Mouse (Mus musculus) spleen, embryonic (tissue): ENCODE results near the gene Clasp1.

Experiments used
- CTCF ChIA-PET: fragments of 350-600 bp; sonication (Branson Sonifier 250); formaldehyde crosslinking; loops from one replicate; lab custom pipeline; 2022; lab: Charles Lee

Clasp1 gene

GRCm38 (mm10) chr1:118402966-118403365 is 14.1 kb downstream of the Clasp1 start:
- CTCF ChIA-PET = no interaction called here

- CTCF ChIA-PET = no interaction called here
Observed at GRCm38 (mm10) chr1:118403440-118403839, 14.6 kb downstream of the Clasp1 start.

GRCm38 (mm10) chr1:118407586-118408250 is 18.9 kb downstream of the Clasp1 start:
- CTCF ChIA-PET = no interaction called here

- CTCF ChIA-PET = no interaction called here
Observed at GRCm38 (mm10) chr1:118409249-118409648, 20.4 kb downstream of the Clasp1 start.

GRCm38 (mm10) chr1:118410824-118411223 is 22.0 kb downstream of the Clasp1 start:
- CTCF ChIA-PET = no interaction called here

GRCm38 (mm10) chr1:118413169-118413568 is 24.3 kb downstream of the Clasp1 start:
- CTCF ChIA-PET = no interaction called here

GRCm38 (mm10) chr1:118417047-118417730 is 28.3 kb downstream of the Clasp1 start:
- CTCF ChIA-PET = interaction anchor here (0.6 kb wide), 1 partner anchor 47 kb away, joined by 5 read pairs; no protein-coding TSS in a partner anchor

- CTCF ChIA-PET = no interaction called here
Observed at GRCm38 (mm10) chr1:118419399-118419798, 30.5 kb downstream of the Clasp1 start.

GRCm38 (mm10) chr1:118421149-118421548 is 32.3 kb downstream of the Clasp1 start:
- CTCF ChIA-PET = no interaction called here

GRCm38 (mm10) chr1:118422812-118423211 is 34.0 kb downstream of the Clasp1 start:
- CTCF ChIA-PET = no interaction called here

GRCm38 (mm10) chr1:118425982-118426381 is 37.1 kb downstream of the Clasp1 start:
- CTCF ChIA-PET = interaction anchor here (0.7 kb wide), 1 partner anchor 1812 kb away, joined by 5 read pairs; no protein-coding TSS in a partner anchor

- CTCF ChIA-PET = no interaction called here
Observed at GRCm38 (mm10) chr1:118428354-118429084, 39.7 kb downstream of the Clasp1 start.

- CTCF ChIA-PET = no interaction called here
Observed at GRCm38 (mm10) chr1:118431548-118431947, 42.7 kb downstream of the Clasp1 start.

GRCm38 (mm10) chr1:118435001-118435473 is 46.2 kb downstream of the Clasp1 start:
- CTCF ChIA-PET = no interaction called here

- CTCF ChIA-PET = no interaction called here
Observed at GRCm38 (mm10) chr1:118437856-118438255, 49.0 kb downstream of the Clasp1 start.

GRCm38 (mm10) chr1:118438332-118438731 is 49.5 kb downstream of the Clasp1 start:
- CTCF ChIA-PET = no interaction called here

GRCm38 (mm10) chr1:118440547-118440946 is 51.7 kb downstream of the Clasp1 start:
- CTCF ChIA-PET = no interaction called here

GRCm38 (mm10) chr1:118444420-118444819 is 55.6 kb downstream of the Clasp1 start:
- CTCF ChIA-PET = no interaction called here

- CTCF ChIA-PET = no interaction called here
Observed at GRCm38 (mm10) chr1:118444988-118445387, 56.1 kb downstream of the Clasp1 start.

- CTCF ChIA-PET = interaction anchor here (1.1 kb wide), 1 partner anchor 11 kb away, joined by 4 read pairs; no protein-coding TSS in a partner anchor
Observed at GRCm38 (mm10) chr1:118445441-118445840, 56.6 kb downstream of the Clasp1 start.

- CTCF ChIA-PET = interaction anchor here (1.1 kb wide), 1 partner anchor 10 kb away, joined by 4 read pairs; no protein-coding TSS in a partner anchor
Observed at GRCm38 (mm10) chr1:118446006-118446405, 57.1 kb downstream of the Clasp1 start.

GRCm38 (mm10) chr1:118447131-118447530 is 58.3 kb downstream of the Clasp1 start:
- CTCF ChIA-PET = interaction anchor here (0.7 kb wide), 1 partner anchor 113 kb away, joined by 3 read pairs; no protein-coding TSS in a partner anchor
